Mouse (Mus musculus) liver, embryonic 16.5 days (tissue): ENCODE results near the gene Htr2b. TPM values are rescaled to one million over a fixed set of nuclear protein-coding genes. Genes with fewer than 3 reads are reported as not detected.

ENCODE experiments used
- ATAC-seq: fragments of 200-750 bp; cut with Nextera tagmentation; 2 replicates; pipeline ENCODE4 v1.8.0; 2017; ENCODE audit warnings: low read depth, mild to moderate bottlenecking, moderate number of reproducible peaks, moderate library complexity
- H3K27ac ChIP-seq: fragments of 300-500 bp; sonication (generic); 2 replicates; pipeline ENCODE4 v1.5.1; 2014; ENCODE audit warnings: mild to moderate bottlenecking, low read length
- H3K27me3 ChIP-seq: fragments of 300-500 bp; sonication (generic); 2 replicates; pipeline ENCODE4 v1.6.1; 2014; ENCODE audit warnings: low read depth, low read length, mixed read lengths; ENCODE audit not compliant: control insufficient read depth, insufficient read depth
- H3K36me3 ChIP-seq: fragments of 300-500 bp; sonication (generic); 2 replicates; pipeline ENCODE4 v1.6.1; 2014; ENCODE audit warnings: mild to moderate bottlenecking; ENCODE audit not compliant: control insufficient read depth, insufficient read depth
- H3K4me1 ChIP-seq: fragments of 300-500 bp; sonication (generic); 2 replicates; pipeline ENCODE4 v1.6.1; 2014; ENCODE audit warnings: low read depth, low read length, mixed read lengths; ENCODE audit not compliant: control insufficient read depth
- H3K4me2 ChIP-seq: fragments of 300-500 bp; sonication (generic); 2 replicates; pipeline ENCODE4 v1.6.1; 2014; ENCODE audit warnings: low read depth, low read length, mixed read lengths
- H3K4me3 ChIP-seq: fragments of 300-500 bp; sonication (generic); 2 replicates; pipeline ENCODE4 v1.5.1; 2014; ENCODE audit warnings: low read depth, mild to moderate bottlenecking, low read length
- H3K9ac ChIP-seq: fragments of 300-500 bp; sonication (generic); 2 replicates; pipeline ENCODE4 v1.6.1; 2014; ENCODE audit warnings: low read depth, low read length
- H3K9me3 ChIP-seq: fragments of 300-500 bp; sonication (generic); replicated peaks from 2 replicates; pipeline ENCODE4 v1.6.1; 2016; ENCODE audit warnings: low read length; ENCODE audit not compliant: control insufficient read depth
- WGBS: fragments of 180-500 bp; shearing (Covaris S2); extraction: QIAGEN DNeasy Blood & Tissue Kit; methylation state at CpG from one replicate; pipeline ENCODE4 v1.1.7; 2014; ENCODE audit not compliant: insufficient replicate concordance; 5-methylcytosine and 5-hydroxymethylcytosine counted together
- polyA plus RNA-seq: library from polyadenylated mRNA; unstranded; fragments of >200 nt; fragmentation: Nextera tagmentation; extraction: Ambion mirVana; gene quantifications from 2 replicates; pipeline ENCODE4 v1.2.1, GENCODE M21; 2015

Gene Htr2b
- polyA plus RNA-seq, 1 experiment from 2014 or later, result 0.06 TPM

DNA sequence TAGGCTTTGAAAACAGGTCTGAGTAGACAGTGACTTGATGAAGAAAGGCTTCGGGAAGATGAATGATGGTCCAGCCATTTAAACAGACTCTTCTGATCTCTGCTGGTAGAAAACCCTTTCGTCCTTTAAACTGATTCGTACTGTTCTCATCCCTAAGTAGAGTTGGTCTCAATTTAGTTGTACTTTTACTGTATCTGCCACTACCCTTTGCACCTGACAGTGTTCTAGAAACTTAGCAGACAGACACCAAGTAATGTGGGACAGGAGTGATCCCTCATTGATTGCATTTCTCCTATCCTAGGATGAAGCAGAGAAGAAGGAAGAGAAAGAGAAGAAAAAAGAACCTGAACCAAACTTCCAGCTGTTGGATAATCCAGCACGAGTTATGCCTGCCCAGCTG lies 21.6 kb upstream of the Htr2b start, which contains the start of gene Gm21972:
Gm21972 (plus strand) TSS at position 301 of the 400 bp plus-strand sequence.
- Histone ChIP-seq H3K36me3 (peaks cover 38% of the 10 kb centered on the region), H3K4me3 (no peak within 1 kb of the TSS), H3K4me1 (no peaks in the 10 kb centered on the region), H3K4me2 (no peak within 1 kb of the TSS), H3K27ac (no peak within 1 kb of the TSS), H3K27me3 (no peaks in the 10 kb centered on the region), H3K9ac (no peak within 1 kb of the TSS), H3K9me3 (no peaks in the 10 kb centered on the region)
- WGBS, result 87% methylated on average over 4 of the region's 4 CpGs
- no peak for ATAC-seq

DNA sequence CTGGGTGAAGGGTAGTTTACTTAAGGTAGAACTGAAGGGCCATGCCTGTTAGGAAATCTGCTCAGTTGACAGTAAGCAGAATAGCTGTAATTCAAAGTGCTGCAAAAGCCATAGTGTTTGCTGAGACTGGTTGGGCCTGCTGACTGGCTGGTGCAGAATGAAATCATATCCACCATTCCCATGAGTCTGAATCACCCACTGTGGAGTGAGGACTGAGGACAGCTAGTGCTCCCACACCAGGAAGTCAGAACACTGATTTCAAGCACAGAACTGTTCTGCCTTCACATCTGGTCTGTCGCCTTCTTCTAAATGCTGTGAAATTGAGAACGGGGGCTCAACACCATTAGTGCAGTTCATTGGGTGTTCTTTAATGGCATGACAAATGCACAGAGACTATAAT lies 14.3 kb upstream of the Htr2b start:
- Histone ChIP-seq H3K27ac (no peak overlapping the region), H3K4me2 (no peak overlapping the region), H3K4me3 (no peak overlapping the region), H3K27me3 (no peaks in the 10 kb centered on the region), H3K9me3 (no peaks in the 10 kb centered on the region), H3K4me1 (no peaks in the 10 kb centered on the region), H3K9ac (no peak overlapping the region), H3K36me3 (peaks cover 38% of the 10 kb centered on the region)
- ATAC-seq, result no peak
- WGBS, result 97% methylated on average over 2 of the region's 2 CpGs

GRCm38 (mm10) chr1:86119549-86119948 lies 7.8 kb upstream of the Htr2b start:
- H3K27ac ChIP-seq, result no peak overlapping the region
- 88% methylated on average over 4 of the region's 4 CpGs for WGBS
- H3K4me1 ChIP-seq, result no peaks in the 10 kb centered on the region
- H3K36me3 ChIP-seq, result peaks cover 26% of the 10 kb centered on the region
- H3K9me3 ChIP-seq, result no peaks in the 10 kb centered on the region
- ATAC-seq, result no peak
- H3K27me3 ChIP-seq, result no peaks in the 10 kb centered on the region
- H3K4me2 ChIP-seq, result no peak overlapping the region
- H3K9ac ChIP-seq, result no peak overlapping the region
- no peak overlapping the region for H3K4me3 ChIP-seq

DNA sequence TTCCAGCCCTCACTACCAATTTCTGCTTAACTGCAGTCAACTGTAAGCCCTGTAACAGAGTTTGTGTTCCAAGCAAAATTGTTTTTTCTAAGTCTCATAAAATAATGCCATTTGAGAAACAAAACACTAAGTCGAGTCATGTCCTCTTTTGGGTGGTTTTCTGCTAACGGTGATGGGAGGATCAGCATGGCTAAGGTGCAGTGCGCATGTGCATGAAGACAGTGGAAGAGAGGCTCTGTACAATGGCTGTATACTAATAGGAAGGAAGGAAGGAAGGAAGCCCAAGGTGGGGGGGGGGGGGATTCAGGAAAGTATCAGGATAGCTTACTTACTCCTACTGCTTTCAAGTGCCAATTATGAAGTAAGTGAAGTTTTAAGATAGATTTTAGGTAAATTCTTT lies 2.4 kb upstream of the Htr2b start:
- no peak overlapping the region for H3K4me3 ChIP-seq
- WGBS, result 70% methylated on average over 3 of the region's 3 CpGs
- no peaks in the 10 kb centered on the region for H3K4me1 ChIP-seq
- ATAC-seq, result no peak
- H3K27ac ChIP-seq, result no peak overlapping the region
- no peak overlapping the region for H3K9ac ChIP-seq
- H3K27me3 ChIP-seq, result no peaks in the 10 kb centered on the region
- H3K9me3 ChIP-seq, result no peaks in the 10 kb centered on the region
- H3K4me2 ChIP-seq, result no peak overlapping the region
- peaks cover 14% of the 10 kb centered on the region for H3K36me3 ChIP-seq

GRCm38 (mm10) chr1:86105054-86105453 lies 6.7 kb downstream of the Htr2b start:
- Histone ChIP-seq H3K27me3 (no peaks in the 10 kb centered on the region), H3K4me3 (no peak overlapping the region), H3K4me2 (no peak overlapping the region), H3K27ac (no peak overlapping the region), H3K9me3 (no peaks in the 10 kb centered on the region), H3K4me1 (no peaks in the 10 kb centered on the region), H3K9ac (no peak overlapping the region), H3K36me3 (peaks cover 9% of the 10 kb centered on the region; the same call in 1 of the 2 replicates)
- 88% methylated on average over 1 of the region's 1 CpGs for WGBS
- no peak for ATAC-seq

DNA sequence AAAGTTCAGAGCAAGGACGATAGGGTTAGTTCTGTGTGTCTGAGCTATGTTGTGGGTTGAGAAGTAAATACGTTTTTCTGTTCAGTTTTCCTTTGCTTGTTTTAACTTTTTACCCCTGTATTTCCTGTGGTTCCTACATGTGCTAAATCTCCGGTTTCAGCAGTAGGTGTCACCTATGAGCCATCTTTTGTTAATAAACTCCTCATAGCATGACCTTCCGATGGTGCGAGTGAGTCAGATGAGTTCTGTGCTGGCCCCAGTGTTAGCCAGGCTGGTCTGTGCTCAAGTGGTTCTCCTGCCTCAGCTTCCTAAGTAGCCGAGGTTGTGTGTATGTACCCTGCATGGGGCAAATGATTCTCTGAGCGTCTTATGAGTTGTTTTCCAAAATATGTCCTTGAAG lies 17.4 kb downstream of the Htr2b start:
- Histone ChIP-seq H3K9me3 (no peaks in the 10 kb centered on the region), H3K27ac (no peak overlapping the region), H3K9ac (no peak overlapping the region), H3K36me3 (peaks cover 40% of the 10 kb centered on the region), H3K4me1 (no peaks in the 10 kb centered on the region), H3K27me3 (no peaks in the 10 kb centered on the region), H3K4me2 (no peak overlapping the region), H3K4me3 (no peak overlapping the region)
- no peak for ATAC-seq
- 84% methylated on average over 7 of the region's 7 CpGs for WGBS

- H3K27me3 ChIP-seq, result no peaks in the 10 kb centered on the region
- no peaks in the 10 kb centered on the region for H3K4me1 ChIP-seq
- H3K4me3 ChIP-seq, result no peak overlapping the region
- 87% methylated on average over 2 of the region's 2 CpGs for WGBS
- no peak for ATAC-seq
- H3K27ac ChIP-seq, result no peak overlapping the region
- H3K4me2 ChIP-seq, result no peak overlapping the region
- no peak overlapping the region for H3K9ac ChIP-seq
- peaks cover 40% of the 10 kb centered on the region for H3K36me3 ChIP-seq
- no peaks in the 10 kb centered on the region for H3K9me3 ChIP-seq
Observed at GRCm38 (mm10) chr1:86076565-86076964, 35.2 kb downstream of the Htr2b start.

DNA sequence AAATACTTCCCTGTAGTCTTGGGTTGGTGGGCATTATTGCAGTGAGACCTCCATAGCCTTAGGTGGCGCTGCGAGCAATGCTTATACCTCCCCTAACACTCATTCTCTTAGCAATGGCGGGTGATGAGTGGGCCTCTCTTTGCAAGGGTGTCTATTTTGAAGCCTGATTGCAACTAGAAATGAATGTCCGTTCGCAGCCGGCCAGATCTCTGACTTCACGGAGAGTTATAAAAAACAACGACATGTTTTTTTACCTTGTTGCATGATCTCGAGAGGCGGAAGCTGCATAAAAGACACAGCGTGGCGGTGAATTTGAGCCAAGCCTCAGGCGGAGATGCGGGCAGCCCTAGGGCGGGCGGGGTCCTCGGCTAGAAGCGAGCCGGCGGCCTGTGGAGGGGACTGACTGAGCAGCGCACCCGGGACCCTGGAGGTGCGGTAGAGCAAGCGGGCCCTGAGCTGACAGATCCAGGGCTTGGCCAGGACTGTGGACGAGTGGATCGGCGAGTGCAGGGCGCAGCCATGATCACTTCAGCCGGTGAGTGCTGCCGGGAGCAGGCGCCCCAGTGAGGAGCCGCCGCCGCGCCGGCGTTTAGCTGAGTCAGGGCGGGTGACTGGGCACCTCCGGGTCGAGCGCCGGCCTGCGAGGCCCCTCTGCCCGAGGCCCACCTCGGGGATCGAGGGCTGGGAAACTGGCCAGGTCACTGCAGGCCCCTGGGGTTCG lies 47.3 kb downstream of the Htr2b start, which contains the start of gene Psmd1:
Psmd1 (plus strand) TSS at position 117 of the 721 bp plus-strand sequence.
- H3K36me3 ChIP-seq, result peaks cover 2% of the 10 kb centered on the region; the same call in 1 of the 2 replicates
- peak within 1 kb of the TSS; percentile 94 for H3K4me3 ChIP-seq
- H3K4me2 ChIP-seq, result peak within 1 kb of the TSS; percentile 82
- peak within 1 kb of the TSS; percentile 83 for H3K27ac ChIP-seq
- peaks cover 19% of the 10 kb centered on the region for H3K4me1 ChIP-seq
- no peaks in the 10 kb centered on the region for H3K27me3 ChIP-seq
- WGBS, result under 1% methylated on average over 47 of the region's 47 CpGs
- peak within 1 kb of the TSS; percentile 96 for H3K9ac ChIP-seq
- ATAC-seq, result peak; percentile 88
- no peaks in the 10 kb centered on the region for H3K9me3 ChIP-seq

DNA sequence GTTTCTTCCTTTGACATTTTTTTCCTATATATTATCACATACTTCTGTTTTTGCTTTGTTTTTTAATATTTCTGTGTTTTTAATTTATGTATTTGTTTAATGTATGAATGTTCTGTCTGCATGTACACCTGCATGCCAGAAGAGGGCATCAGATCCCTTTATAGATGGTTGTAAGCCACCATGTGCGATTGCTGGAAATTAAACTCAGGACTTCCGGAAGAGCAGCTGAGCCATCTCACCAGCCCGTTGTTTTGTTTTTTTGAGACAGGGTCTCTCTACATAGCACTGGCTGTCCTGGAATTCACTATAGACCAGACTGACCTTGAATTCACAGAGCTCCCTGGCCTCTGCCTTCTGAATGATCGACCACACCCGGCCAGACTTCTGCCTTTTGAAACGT lies 49.2 kb downstream of the Htr2b start:
- H3K27me3 ChIP-seq, result no peaks in the 10 kb centered on the region
- H3K4me2 ChIP-seq, result no peak overlapping the region
- H3K27ac ChIP-seq, result no peak overlapping the region
- H3K9me3 ChIP-seq, result no peaks in the 10 kb centered on the region
- ATAC-seq, result no peak
- peaks cover 24% of the 10 kb centered on the region for H3K4me1 ChIP-seq
- H3K36me3 ChIP-seq, result peaks cover 2% of the 10 kb centered on the region; the same call in 1 of the 2 replicates
- H3K9ac ChIP-seq, result no peak overlapping the region
- no peak overlapping the region for H3K4me3 ChIP-seq
- 68% methylated on average over 6 of the region's 6 CpGs for WGBS
